Mouse (Mus musculus) heart, postnatal 0 days (tissue): ENCODE measurements around the gene Psma4. TPM values are rescaled to one million over a fixed set of nuclear protein-coding genes. Genes with fewer than 3 reads are reported as not detected.

Experiments
- ATAC-seq: fragments of 200-750 bp; cut with Nextera tagmentation; 2 replicates; pipeline ENCODE4 v1.8.0; 2017; ENCODE audit warnings: low read depth, moderate number of reproducible peaks, moderate library complexity; ENCODE audit not compliant: insufficient read depth
- DNase-seq: peaks from one replicate; pipeline ENCODE4 v3.0.0-alpha.2; 2016; ENCODE audit warnings: low spot score
- H3K27ac ChIP-seq: fragments of 300-500 bp; sonication (generic); 2 replicates; pipeline ENCODE4 v1.5.1; 2014; ENCODE audit warnings: low read depth, mild to moderate bottlenecking
- H3K27me3 ChIP-seq: fragments of 300-500 bp; sonication (generic); 2 replicates; pipeline ENCODE4 v1.6.1; 2014; ENCODE audit warnings: low read length, mixed read lengths; ENCODE audit not compliant: control insufficient read depth, insufficient read depth
- H3K36me3 ChIP-seq: fragments of 300-500 bp; sonication (generic); replicated peaks from 2 replicates; pipeline ENCODE4 v1.6.1; 2014; ENCODE audit warnings: low read length, mixed read lengths; ENCODE audit not compliant: control insufficient read depth, insufficient read depth
- H3K4me1 ChIP-seq: fragments of 300-500 bp; sonication (generic); 2 replicates; pipeline ENCODE4 v1.6.1; 2014; ENCODE audit warnings: antibody characterized with exemption; ENCODE audit not compliant: control insufficient read depth, insufficient read depth
- H3K4me2 ChIP-seq: fragments of 300-500 bp; sonication (generic); 2 replicates; pipeline ENCODE4 v1.6.1; 2014; ENCODE audit warnings: low read depth, mild to moderate bottlenecking, low read length, moderate library complexity
- H3K4me3 ChIP-seq: fragments of 300-500 bp; sonication (generic); 2 replicates; pipeline ENCODE4 v1.5.1; 2014; ENCODE audit warnings: low read depth, low read length
- H3K9ac ChIP-seq: fragments of 300-500 bp; sonication (generic); replicated peaks from 2 replicates; pipeline ENCODE4 v1.6.1; 2014; ENCODE audit warnings: low read depth, low read length, mixed read lengths
- H3K9me3 ChIP-seq: fragments of 300-500 bp; sonication (generic); replicated peaks from 2 replicates; pipeline ENCODE4 v1.6.1; 2016; ENCODE audit warnings: low read length; ENCODE audit not compliant: control insufficient read depth
- CTCF ChIP-seq: IDR thresholded peaks from 2 replicates; pipeline ENCODE4 v1.5.1; 2016; ENCODE audit warnings: antibody characterized with exemption, control low read depth, low read depth
- EP300 ChIP-seq: IDR thresholded peaks from 2 replicates; pipeline ENCODE4 v1.6.1; 2016; ENCODE audit warnings: antibody characterized with exemption, low read depth
- WGBS: fragments of 180-500 bp; shearing (Covaris S2); extraction: QIAGEN DNeasy Blood & Tissue Kit; methylation state at CpG from one replicate; pipeline ENCODE4 v1.1.7; 2014; 5-methylcytosine and 5-hydroxymethylcytosine counted together
- polyA plus RNA-seq: library from polyadenylated mRNA; unstranded; fragments of >200 nt; fragmentation: Nextera tagmentation; extraction: Ambion mirVana; gene quantifications from 2 replicates; pipeline ENCODE4 v1.2.1, GENCODE M21; 2015
- total RNA-seq: library from RNA; depleted of rRNA; stranded (reverse); fragments of >200 nt; gene quantifications from 2 replicates; pipeline ENCODE4 v1.2.3, GENCODE M21; 2014; ENCODE audit warnings: low replicate concordance

Psma4 gene
- total and polyA plus RNA-seq, 2 experiments from 2014 or later: 200 to 230 TPM

- Histone ChIP-seq H3K27me3 (no peaks in the 10 kb centered on the region), H3K9ac (no peak overlapping the region), H3K9me3 (0 out of 2 replicates have a peak, but pooled peaks cover 4% of the 10 kb centered on the region), H3K4me3 (no peak overlapping the region), H3K27ac (no peak overlapping the region), H3K36me3 (no peaks in the 10 kb centered on the region), H3K4me2 (no peak overlapping the region; the same call in 1 of the 2 replicates), H3K4me1 (no peaks in the 10 kb centered on the region)
- no peak for DNase-seq
- TF ChIP-seq CTCF (no peak), EP300 (no peak)
- WGBS: 80% methylated on average over 2 of the region's 2 CpGs
- no peak for ATAC-seq
These were observed 32.4 kb upstream of the Psma4 start for GRCm38 (mm10) chr9:54918191-54918590.

DNA sequence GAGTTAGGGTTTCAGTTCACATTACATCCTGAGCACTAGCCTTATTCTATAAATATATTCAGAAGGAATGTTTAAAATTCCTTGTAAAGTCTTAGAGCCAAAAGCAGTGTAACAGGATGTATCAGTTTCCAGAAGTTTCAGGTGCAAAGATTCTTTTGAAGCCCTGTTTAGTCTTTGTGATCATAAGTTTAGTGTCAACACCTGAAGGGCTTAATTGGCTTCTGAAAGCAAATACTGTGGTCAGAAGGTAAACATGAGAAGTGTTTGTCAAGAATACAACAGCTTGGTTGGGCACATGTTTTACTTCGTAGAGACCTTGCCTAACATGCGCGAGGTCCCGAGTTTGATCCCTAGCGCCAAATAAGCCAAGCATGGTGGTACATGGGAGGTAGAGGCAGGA lies 31.8 kb upstream of the Psma4 start:
- ATAC-seq: no peak
- H3K4me3 ChIP-seq: no peak overlapping the region
- 93% methylated on average over 5 of the region's 5 CpGs for WGBS
- no peaks in the 10 kb centered on the region for H3K36me3 ChIP-seq
- 0 out of 2 replicates have a peak, but pooled peaks cover 4% of the 10 kb centered on the region for H3K9me3 ChIP-seq
- H3K9ac ChIP-seq: no peak overlapping the region
- H3K27ac ChIP-seq: no peak overlapping the region
- H3K4me1 ChIP-seq: no peaks in the 10 kb centered on the region
- TF ChIP-seq CTCF: no peak
- no peak for TF ChIP-seq EP300
- no peak overlapping the region for H3K4me2 ChIP-seq
- H3K27me3 ChIP-seq: no peaks in the 10 kb centered on the region
- no peak for DNase-seq

DNA sequence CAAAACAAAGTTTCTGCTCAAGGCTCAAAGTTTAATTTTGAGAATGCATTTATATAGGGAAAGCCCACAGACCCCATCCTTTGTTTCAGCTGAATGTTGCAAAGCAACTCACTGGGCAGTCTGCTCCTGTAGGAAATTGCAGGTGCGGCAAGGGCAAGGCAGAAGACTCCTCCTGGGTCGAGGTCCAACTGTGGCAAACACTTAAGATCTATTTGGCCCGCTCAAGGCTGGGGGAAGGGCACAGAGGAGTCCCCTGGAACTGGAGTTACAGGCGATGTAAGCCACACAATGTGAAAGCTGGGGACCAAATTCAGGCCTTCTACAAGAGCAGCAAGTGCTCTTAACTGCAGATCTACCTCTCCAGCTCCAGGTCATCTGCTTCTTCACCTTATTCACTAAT lies 30.6 kb upstream of the Psma4 start:
- no peak for DNase-seq

DNA sequence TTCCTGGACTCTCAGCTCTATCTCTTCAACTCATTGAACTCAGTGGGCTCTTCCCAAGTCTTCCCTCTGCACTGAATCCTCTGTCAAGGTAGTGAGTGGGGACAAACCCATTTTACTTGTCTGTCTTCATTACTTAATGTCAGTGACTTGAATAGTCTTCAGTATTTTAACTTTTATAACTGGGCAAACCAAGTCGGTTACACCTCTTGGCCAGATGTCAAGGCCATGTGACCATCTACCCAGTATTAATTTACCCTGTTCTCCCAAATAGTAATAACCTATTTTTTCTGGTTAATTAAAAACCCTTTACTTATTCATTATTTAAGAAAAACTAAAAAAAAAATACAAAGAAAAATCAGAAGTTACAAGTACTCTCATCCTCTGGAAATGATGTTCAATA lies 19.8 kb upstream of the Psma4 start:
- no peak overlapping the region for H3K9ac ChIP-seq
- no peaks in the 10 kb centered on the region for H3K9me3 ChIP-seq
- no peaks in the 10 kb centered on the region for H3K4me1 ChIP-seq
- H3K4me3 ChIP-seq: no peak overlapping the region
- H3K27me3 ChIP-seq: no peaks in the 10 kb centered on the region
- no peak for DNase-seq
- 82% methylated on average over 1 of the region's 1 CpGs for WGBS
- H3K36me3 ChIP-seq: no peaks in the 10 kb centered on the region
- H3K27ac ChIP-seq: no peak overlapping the region
- ATAC-seq: no peak
- H3K4me2 ChIP-seq: no peak overlapping the region
- TF ChIP-seq EP300 (no peak), CTCF (no peak)

More for the DNA sequence above, 30.6 kb upstream of the Psma4 start:
- H3K27ac ChIP-seq: no peak overlapping the region
- H3K36me3 ChIP-seq: no peaks in the 10 kb centered on the region
- H3K9ac ChIP-seq: no peak overlapping the region
- no peak overlapping the region for H3K4me3 ChIP-seq
- H3K27me3 ChIP-seq: no peaks in the 10 kb centered on the region
- no peak overlapping the region for H3K4me2 ChIP-seq
- H3K4me1 ChIP-seq: no peaks in the 10 kb centered on the region
- 0 out of 2 replicates have a peak, but pooled peaks cover 4% of the 10 kb centered on the region for H3K9me3 ChIP-seq
- ATAC-seq: no peak
- 59% methylated on average over 4 of the region's 4 CpGs for whole genome bisulfite sequencing
- no peak for TF ChIP-seq CTCF
- no peak for TF ChIP-seq EP300

DNA sequence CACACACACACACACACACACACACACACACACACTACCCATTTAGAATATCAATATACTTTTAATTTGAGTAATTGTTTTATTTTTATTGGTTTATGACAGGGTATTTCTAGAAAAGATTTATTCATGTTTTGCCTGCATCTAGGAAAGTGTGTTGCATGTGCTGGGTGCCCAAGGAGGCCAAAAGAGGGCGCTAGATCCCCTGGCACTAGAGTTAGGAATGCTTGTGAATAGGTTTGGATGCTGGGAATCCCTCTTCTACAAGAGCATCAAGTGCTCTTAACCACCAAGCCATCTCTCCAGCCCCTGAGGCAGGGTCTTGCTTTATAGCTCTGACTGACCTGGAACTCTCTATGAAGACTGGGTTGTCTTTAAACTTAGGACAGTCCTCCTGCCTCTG lies 18.8 kb upstream of the Psma4 start:
- ATAC-seq (no peak), DNase-seq (no peak)
- TF ChIP-seq CTCF (no peak), EP300 (no peak)
- Histone ChIP-seq H3K9me3 (no peaks in the 10 kb centered on the region), H3K27me3 (no peaks in the 10 kb centered on the region), H3K9ac (no peak overlapping the region), H3K4me3 (no peak overlapping the region), H3K27ac (no peak overlapping the region), H3K4me1 (no peaks in the 10 kb centered on the region), H3K4me2 (no peak overlapping the region), H3K36me3 (no peaks in the 10 kb centered on the region)
- WGBS: 16% methylated on average over 1 of the region's 1 CpGs

DNA sequence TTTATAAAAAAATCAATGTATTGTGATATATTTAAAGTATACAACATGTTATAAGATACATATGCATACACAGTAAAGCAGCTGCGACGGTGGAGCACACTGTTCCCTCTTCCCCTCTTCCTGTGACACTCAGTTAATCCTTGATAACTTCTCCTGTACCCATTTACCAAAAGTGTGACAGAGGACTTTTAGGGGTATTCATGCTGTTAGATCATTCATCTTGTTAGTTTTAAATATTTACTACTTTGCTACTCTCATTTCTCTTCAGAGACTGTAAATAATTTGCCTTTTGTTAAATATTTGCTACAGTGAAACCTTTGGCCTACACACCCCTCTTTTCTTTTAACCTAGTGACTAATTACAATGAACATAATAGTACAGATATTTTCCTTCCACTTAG lies 18.2 kb upstream of the Psma4 start:
- Histone ChIP-seq H3K9ac (no peak overlapping the region), H3K27ac (no peak overlapping the region), H3K4me1 (no peaks in the 10 kb centered on the region), H3K36me3 (no peaks in the 10 kb centered on the region), H3K9me3 (no peaks in the 10 kb centered on the region), H3K4me2 (no peak overlapping the region), H3K27me3 (no peaks in the 10 kb centered on the region), H3K4me3 (no peak overlapping the region)
- WGBS: 66% methylated on average over 2 of the region's 2 CpGs
- ATAC-seq (no peak), DNase-seq (no peak)
- TF ChIP-seq EP300 (no peak), CTCF (no peak)
